Mouse (Mus musculus) left cerebral cortex, postnatal 10 days (tissue): ENCODE results near the gene Abcc10. TPM values are rescaled to one million over a fixed set of nuclear protein-coding genes. Genes with fewer than 3 reads are reported as not detected.

ENCODE experiments used
- DNase-seq, 2 experiments: peaks; one replicate each; pipeline ENCODE4 v3.0.0; 2021 to 2022; ENCODE audit warnings: low spot score in 2 of 2, mixed read lengths in 1 of 2; ENCODE audit errors: extremely low spot score in 1 of 2
- intact Hi-C: fragments of 180-260 bp; cut with DNase I; formaldehyde crosslinking; loops from one replicate; pipeline ENCODE4 v1.15.1; 2025
- total RNA-seq, 2 experiments: library from RNA; stranded (reverse); gene quantifications; 2 replicates each; pipeline ENCODE4 v1.2.3; 2021

Gene Abcc10
- total RNA-seq, 2 experiments from 2014 or later: 8.1 to 8.7 TPM

DNA sequence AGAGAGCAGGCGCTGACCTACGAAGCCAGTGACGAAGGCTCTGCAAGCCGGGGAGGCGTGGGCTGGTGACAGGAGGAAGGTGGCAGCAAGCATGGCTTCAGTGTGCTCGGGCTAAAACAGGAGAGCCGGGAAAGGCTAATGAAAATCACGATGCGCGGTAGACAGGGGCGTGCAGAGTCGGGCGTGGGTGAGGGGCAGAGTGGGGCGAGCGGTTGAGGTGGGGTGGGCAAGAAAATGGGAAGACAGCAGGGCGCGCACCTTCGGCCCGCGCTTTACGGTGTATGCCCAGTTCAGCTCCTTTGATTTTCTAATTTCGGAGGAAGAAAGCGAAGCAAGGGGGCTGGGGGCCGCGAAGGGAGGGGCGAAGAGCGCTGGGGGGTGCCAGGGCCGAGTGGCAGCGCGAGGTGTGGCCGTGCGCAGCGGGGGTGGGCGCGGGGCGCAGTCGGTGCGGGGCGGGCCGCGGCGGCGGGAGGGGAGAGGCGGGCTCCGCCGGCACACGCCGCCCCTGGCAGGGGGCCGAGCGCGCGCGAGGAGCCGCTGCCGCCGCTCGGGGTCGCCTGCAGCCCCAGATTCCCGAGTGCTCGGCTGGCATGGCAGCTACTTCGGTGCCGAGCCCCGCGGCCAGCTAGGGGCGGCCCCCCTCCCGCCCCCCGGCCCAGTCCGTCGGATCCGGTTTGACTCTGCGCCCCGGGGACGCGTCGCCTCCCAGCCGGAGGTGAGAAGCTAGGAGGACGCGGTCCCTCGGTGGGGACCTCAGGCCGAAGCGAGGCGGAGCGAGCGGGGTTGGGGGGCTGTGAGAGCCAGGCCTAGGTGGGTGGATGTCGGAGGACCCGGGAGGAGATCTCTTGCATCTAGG lies 30.6 kb downstream of the Abcc10 start, which contains the start of gene Dlk2:
Gene Dlk2 (plus strand): TSS at position 58 of the 856 bp plus-strand sequence.
- peak; percentile 31 to 79 for DNase-seq
- intact Hi-C loops: loop anchor here (5.0 kb wide), 1 partner anchor 35 kb away; no protein-coding TSS in a partner anchor

DNA sequence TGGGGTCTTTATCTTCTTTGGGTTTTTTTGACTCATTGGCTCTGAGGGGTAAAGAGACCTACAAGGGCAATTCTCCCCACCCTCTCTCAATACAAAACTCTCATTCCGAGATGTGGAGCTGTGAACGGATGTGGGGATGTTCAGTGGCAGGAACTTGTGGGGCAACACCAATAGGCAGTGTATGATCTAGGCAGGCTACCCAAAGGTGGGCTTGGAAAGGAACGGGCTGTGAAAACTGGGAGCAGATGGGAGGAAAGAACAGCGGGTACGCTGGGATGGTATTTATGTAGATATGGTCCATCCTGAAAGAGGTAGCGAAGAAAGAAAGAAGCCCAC lies 31.2 kb downstream of the Abcc10 start:
- no peak for DNase-seq
- intact Hi-C loops: loop anchor here (5.0 kb wide), 1 partner anchor 35 kb away; no protein-coding TSS in a partner anchor

GRCm38 (mm10) chr17:46296601-46297000 lies 31.6 kb downstream of the Abcc10 start:
- no peak for DNase-seq
- intact Hi-C loops: loop anchor here (5.0 kb wide), 1 partner anchor 34 kb away; no protein-coding TSS in a partner anchor

- peak in 1 of 2 experiments; percentile 88 for DNase-seq
- intact Hi-C loops: no loop called here
These were observed 40.5 kb downstream of the Abcc10 start for GRCm38 (mm10) chr17:46287678-46288095.

DNA sequence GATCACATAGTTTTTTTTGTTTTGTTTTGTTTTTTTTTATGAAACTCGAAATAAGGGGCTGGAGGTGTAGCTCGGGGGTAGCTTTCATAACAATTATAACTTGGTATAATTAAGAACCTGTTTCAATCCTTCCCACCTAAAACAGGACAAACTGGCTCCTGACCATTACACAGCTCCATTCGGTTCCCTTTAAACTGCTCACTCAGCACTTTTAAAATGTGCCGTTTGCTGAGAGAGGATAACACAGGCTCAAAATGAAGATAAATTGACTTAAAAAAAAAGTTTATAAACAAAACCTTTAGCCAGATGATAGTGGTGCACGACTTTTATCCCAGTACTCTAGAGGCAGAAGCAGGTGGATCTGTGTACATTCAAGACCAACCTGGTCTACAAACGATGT lies 42.7 kb downstream of the Abcc10 start:
- no peak for DNase-seq
- intact Hi-C loops: no loop called here

DNA sequence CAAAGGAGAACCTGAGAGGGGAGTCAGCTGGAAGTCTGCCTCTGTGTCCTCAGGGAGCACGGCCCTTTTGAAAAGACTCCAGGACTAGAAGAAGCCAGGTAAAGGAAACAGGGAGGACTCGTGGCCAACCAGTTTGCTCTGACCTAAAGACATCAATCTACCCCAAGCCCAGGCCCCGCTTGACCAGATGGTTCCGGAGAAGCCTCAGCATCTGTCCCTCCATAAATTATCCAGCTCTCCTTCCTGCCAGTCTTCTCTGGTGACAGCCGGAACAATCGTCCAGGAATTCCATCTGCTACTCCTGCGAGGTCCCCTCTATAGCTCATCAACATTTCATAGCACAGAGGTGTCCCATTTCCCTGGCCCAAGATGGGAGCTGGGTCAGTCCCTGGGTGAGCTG lies 43.5 kb downstream of the Abcc10 start:
- DNase-seq: no peak
- intact Hi-C loops: no loop called here

DNA sequence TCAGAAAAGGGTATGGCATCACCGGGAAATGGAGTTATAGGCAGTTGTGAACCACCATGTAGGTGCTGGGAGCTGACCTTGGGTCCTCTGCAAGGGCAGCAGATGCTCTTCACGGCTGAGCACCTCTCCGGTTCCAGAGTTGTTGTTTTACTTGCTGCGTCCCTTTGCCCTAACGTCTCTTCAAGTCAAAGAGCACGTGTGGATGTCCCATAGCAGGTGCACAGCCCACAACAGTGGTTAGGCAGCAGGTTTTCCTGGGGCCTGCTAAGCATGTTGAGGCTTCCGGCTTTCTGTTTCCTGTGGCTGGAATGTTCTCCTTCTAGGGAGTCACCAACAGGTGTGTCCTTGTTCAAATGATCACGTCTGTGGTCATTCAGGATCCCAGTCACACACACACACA lies 44.2 kb downstream of the Abcc10 start:
- no peak for DNase-seq
- intact Hi-C loops: no loop called here

DNA sequence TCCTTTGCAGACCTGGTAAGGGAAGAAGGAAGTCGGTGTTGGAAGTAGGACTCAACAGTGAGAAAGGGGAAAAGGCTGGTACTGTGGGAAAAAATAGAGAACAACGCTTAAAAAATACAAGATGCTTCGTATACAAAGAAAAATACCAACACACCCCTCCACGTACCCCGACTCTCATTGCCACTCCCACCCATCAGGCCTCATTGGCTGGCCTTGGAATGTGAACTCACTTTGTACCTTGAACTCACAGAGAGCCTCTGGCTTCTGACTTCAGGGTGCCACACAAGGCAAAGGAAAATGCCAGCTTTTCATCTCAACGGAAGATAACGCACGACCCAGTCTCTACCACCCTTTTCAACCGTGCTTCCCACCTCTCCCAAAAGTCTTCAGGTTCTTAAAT lies 45.0 kb downstream of the Abcc10 start:
- intact Hi-C loops: no loop called here
- no peak for DNase-seq

DNA sequence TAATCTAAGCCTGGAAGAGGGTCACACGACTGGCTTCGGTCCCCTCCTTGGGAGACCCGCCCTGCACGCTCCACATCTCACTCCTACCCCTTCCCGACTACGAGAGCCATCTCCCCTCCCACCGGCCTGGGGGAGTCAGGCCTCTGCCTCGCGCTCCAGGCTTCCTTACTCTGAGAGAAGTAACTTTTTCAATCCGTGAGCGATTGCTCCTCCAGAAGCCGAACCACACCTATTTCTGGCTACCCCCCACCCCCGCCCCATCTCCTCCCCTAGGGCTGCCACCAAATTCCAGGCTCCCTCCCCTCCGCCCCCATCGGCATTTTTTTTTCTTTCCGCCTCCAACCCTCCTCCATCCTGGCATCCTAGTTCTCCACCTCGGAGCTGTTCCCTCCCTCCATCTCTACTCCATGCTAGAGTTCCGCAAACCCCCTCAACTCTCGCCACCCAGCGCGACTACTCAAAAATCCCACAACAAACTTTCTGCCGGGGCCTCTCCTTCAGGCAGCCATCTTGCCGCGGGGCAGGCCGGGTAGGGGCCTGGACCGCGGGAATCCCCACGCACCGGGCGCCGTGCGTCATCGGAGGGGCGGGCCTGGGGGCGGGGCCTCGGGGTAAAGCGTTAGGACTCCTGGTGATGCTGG lies 45.5 kb downstream of the Abcc10 start, which contains the start of gene Tjap1:
Gene Tjap1 (minus strand): TSS at position 544 of the 641 bp plus-strand sequence.
- intact Hi-C loops: no loop called here
- peak; percentile 71 to 93 for DNase-seq

DNA sequence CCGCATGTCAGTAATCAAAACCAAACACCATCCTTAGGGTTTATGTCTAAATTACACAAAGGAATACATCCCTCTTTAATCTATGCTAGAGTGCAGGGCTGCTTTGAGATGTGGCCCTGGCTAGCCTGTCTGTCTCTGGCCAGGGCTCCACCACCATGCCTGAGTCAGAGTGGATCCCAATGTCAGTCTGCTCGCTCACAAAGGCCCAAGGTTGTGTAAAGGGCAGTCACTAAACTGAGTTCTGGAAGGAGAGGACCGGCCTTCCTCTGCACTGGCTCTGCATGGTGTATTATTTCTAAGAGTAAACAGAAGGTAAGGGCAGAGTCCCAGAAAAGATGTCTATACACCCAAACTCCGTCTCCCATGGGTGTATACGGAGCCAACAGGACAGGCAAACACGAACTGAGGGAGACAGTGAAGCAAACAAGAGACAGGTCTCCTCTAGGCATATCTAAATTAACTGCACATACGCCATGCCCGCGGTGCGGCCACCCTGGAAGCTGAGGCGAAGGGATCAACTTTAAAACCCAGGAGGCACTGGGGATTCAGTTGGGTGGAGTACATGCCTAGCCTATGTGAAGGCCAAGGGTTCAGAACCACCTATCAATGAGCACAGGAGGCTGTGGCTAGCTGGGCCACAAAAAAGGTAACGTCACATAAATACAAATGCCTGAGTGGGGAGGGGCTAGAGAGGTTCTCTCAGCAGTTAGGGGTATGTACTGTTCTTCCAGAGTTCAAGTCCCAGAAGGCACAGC lies 50.0 kb downstream of the Abcc10 start:
- intact Hi-C loops: no loop called here
- no peak for DNase-seq

DNA sequence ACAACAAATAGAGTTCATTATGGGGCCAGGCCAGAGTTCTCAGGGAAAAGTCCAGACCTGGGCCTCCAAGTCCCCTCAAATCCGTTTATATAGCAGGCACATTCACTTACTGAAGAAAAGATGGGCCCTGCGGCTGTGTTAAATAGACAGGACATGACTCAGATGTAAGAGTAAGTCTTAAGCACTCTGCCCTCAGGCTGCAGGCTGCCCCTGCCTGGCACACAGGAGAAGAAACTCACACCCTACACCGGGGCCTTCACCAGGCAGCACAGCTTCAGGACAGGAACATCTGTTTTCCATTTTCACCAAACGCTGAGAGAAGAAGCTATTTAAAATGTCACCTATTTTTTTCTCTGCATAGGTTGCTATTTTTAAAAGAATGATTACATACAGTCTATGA lies 50.6 kb downstream of the Abcc10 start:
- no peak for DNase-seq
- intact Hi-C loops: no loop called here

DNA sequence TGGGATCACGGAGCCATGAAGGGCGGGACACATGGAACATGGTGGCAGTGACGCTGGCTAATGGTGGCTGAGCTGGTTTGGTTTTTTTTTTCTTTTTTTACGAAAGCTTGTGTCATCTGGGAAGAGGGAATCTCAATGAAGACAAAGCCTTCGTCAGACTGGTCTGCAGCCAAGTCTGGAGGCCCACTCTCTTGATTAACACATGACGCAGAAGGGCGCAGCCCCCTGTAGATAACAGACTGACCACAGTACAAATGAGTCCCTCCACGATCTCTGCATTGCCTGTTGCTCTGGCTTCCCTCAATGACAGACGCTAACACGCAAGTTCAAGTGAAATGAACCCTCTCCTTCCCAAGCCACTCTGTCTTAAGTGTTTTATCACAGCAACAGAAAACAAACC lies 52.6 kb downstream of the Abcc10 start:
- intact Hi-C loops: no loop called here
- no peak for DNase-seq

DNA sequence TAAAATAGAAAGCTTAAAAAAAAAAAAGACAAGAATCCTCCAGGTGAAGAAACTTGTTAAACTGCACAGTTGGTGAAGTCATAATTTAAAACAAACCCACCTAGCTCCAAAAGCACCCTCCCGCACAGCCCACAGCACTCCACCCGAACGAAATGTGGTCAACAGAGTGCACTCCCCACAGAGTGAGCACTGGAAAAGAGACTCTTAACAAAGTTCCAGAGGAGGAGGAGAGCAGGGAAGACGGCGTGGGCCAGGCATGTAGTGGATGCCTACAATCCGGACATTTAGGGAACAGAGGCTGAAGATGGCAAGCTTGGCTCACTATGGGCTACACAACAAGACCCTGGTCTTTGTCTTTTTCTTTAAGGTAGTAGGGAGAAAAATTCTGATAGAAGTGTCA lies 53.1 kb downstream of the Abcc10 start:
- intact Hi-C loops: no loop called here
- DNase-seq: no peak

GRCm38 (mm10) chr17:46274465-46274864 lies 53.7 kb downstream of the Abcc10 start:
- intact Hi-C loops: no loop called here
- no peak for DNase-seq

GRCm38 (mm10) chr17:46273803-46274236 lies 54.3 kb downstream of the Abcc10 start:
- DNase-seq: no peak
- intact Hi-C loops: no loop called here

GRCm38 (mm10) chr17:46272675-46273074 lies 55.5 kb downstream of the Abcc10 start:
- DNase-seq: peak in 1 of 2 experiments; percentile 68
- intact Hi-C loops: no loop called here

GRCm38 (mm10) chr17:46272058-46272457 lies 56.1 kb downstream of the Abcc10 start:
- intact Hi-C loops: no loop called here
- no peak for DNase-seq

- DNase-seq: peak in 1 of 2 experiments; percentile 51
These were observed 58.2 kb downstream of the Abcc10 start for GRCm38 (mm10) chr17:46269771-46270534.

More at GRCm38 (mm10) chr17:46269771-46270534, 58.2 kb downstream of the Abcc10 start:
- intact Hi-C loops: loop anchor here (5.0 kb wide), 1 partner anchor 112 kb away; the partner anchor contains the start of gene Zfp318
